Mouse (Mus musculus) spleen, adult 12 weeks (tissue): ENCODE results near the gene Foxn3.
A peak's percentile ranks its signal among the peaks of the same experiment; 100 is the strongest.

Source experiments
- DNase-seq: peaks from one replicate; pipeline ENCODE4 v3.0.0; 2022; ENCODE audit warnings: low spot score

Gene Foxn3

DNA sequence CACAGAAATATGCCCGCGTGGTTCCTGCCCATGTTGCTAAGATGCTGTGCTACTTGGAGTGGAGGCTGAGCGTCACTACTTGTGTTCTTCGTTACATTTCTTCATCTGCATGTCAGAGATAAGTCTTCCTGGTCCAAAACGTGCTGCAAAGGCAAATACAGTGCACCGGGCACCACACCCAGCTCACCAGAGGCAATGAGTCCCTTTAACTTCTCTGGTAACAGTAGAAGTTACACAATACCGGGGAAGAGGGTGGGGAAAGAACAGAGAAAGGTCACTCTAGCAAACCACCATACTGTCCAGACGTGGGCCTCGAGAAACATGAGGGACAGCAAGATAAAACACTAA lies 213.8 kb downstream of the Foxn3 start:
- DNase-seq: peak; percentile 37

DNA sequence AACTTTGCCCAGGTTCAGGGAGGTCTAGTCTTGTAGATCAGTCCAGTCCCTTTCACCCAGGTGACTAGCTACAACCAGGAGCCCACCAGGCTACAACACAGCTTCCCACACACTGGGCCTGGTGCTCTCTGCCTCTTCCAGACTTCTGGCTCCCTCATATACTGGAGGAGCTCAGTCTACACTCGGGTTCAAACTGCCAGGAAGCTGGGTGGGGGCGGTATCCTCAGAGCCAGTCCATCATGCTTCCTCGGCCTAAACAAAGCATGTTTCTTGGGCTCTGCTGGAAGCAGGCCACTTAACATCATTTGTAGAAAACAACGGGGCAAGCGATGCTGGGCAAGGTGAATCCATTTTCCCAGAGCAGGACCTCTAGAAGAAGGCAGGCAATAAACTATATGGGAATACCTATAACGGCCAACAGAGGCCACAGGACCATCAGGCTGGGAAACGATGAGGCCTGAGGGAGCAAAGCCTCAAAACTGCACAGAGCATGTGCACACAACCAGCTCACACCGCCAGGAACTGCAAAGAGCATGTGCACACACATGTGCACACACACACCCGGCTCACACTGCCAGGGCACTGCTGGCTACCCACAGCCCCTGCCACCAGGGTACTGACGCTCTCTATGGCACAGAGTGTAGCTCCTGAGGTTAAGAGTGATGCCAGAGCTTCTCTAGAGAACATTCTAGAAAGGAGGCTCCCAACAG lies 214.3 kb downstream of the Foxn3 start:
- no peak for DNase-seq

DNA sequence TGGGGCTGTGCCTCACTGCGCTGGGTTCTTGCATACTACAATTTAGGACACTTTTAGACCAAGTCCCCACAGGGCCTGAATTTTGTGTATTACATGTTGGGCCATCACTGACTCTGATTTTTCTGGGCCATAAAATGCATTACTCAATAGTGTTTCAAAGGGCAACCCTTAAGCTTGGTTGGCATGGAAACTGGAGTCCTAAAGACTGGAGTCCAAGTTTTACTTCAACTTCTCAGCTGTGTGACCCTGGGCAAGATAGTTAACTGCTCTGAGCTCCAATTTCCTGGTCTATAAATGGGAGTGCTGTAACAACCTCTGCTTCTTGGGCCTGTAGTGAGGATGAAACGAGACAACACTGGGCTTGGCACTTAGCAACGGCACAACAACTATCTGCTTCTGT lies 215.9 kb downstream of the Foxn3 start:
- DNase-seq: no peak

DNA sequence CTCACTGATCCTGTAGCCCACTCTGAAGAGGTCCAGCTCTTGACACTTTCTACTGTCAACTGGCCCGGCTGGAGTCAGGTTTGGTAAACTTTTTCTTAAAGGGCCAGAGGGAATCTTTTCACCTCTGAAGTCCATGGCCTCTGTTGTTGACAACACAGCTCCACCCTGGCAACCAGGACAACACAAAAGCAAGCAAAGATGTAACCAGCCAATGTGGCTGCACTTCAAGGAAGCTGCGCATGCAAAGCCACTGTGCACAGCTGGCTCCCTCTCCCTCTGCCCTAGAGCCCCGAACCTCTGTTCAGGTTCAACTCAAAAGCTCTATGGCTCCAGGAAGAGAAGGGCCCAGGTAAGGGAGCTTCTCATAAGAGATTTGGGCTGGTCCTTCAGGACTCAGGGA lies 216.4 kb downstream of the Foxn3 start:
- no peak for DNase-seq

DNA sequence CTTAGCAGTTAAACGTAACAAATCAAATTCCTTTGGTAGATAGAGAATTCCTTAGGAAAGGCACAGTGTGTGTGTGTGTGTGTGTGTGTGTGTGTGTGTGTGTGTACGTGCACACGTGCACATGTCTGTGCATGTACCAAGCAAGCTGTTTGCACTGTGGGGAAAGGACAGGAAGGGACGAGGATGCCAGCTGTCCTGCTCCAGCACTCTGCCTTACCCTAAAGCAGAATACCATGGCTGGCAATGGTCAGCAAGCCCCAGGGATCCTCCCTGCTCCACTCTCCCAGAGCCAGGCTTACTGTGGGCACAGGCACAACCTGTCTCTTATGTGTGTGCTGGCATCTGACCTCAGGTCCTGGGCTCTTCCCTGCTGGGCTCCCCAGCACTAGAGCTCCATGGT lies 218.1 kb downstream of the Foxn3 start:
- no peak for DNase-seq

DNA sequence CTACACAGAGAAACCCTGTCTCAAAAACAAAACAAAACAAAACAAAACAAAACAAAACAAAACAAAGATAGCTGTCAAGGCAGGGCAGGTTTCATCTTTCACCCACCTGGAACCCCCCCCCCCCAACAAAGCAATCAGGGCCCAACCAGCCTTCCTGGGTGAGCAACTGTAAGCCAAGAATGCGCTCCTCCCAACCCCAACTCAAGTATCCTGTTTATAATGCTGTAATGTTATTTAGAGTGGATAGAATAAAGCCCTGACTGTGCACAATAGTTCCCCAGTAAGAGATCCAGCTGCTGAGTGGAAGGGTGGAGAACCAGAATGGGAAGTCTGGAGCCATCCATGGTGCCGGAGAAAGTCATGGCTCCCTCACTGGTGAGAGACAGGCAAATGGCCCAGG lies 220.0 kb downstream of the Foxn3 start:
- DNase-seq: no peak

DNA sequence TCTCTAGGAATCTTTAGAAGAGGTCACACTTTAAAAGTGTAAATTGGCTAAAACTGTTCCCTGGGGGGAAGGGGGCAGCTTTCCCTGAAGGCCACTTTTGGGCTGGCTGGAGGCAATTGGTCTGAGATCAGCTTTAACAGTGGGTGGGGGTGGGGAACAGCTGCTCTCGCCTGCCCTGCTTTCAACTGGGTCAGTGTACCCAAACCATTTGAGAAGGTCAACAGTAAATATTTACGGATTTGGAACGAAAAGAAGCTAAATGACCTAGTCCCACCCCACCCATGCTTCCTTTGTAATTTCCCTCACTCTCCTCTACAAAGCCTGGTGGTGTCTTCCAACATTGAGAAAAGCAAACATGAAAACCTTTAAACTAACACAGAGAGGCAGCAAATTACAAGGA lies 221.2 kb downstream of the Foxn3 start:
- DNase-seq: no peak

DNA sequence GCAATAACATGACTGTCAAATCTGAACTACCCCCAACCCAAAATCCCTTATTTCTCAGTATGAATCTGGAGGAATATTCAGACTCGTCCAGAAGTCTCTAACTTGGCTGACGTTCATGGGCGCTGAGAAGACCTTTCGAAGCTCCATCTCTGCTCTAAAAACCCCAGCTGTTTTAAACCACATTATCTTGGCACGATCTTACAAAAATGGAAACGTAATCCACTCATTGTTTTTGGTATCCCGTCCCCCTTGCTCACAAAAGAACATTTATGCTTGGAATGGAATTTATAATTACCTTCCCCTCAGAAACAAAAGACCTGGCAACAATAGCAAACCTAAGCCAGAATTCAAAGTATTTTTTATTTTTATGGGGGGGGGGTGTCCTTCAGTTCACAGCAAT lies 221.6 kb downstream of the Foxn3 start:
- no peak for DNase-seq

DNA sequence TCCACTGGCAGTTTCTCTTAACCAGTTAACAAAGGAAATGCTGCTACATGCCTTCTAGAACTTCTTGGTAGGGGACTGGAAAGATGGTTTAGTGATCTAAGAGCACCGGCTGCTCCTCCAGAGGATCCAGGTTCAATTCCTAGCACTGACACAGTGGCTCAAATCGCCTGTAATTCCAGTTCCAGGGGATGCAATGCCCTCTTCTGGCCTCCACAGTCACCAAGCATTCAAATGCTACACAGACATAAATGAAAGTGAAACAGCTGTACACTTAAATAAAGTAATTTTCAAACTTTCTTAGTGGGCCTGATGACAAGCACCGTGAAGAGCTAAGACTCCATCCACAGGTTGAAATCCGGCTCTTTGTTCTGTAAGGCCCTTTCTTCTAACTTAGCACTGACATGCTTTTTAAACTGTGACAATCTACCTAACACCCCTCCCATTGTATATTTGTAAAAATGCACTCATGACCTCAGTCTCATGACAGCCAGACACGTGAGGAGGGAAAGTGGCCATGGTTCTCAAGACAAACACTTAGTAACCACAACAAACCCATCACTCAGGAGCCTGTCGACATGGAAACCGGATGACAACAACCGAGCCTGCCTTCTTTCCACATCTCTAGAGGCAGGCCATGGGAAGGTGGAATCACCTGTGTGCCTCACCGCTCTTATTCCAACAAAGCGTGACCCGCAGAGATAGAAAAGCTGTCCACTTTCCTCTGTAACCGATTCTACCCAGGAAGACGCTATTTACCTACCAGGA lies 222.8 kb downstream of the Foxn3 start:
- no peak for DNase-seq

DNA sequence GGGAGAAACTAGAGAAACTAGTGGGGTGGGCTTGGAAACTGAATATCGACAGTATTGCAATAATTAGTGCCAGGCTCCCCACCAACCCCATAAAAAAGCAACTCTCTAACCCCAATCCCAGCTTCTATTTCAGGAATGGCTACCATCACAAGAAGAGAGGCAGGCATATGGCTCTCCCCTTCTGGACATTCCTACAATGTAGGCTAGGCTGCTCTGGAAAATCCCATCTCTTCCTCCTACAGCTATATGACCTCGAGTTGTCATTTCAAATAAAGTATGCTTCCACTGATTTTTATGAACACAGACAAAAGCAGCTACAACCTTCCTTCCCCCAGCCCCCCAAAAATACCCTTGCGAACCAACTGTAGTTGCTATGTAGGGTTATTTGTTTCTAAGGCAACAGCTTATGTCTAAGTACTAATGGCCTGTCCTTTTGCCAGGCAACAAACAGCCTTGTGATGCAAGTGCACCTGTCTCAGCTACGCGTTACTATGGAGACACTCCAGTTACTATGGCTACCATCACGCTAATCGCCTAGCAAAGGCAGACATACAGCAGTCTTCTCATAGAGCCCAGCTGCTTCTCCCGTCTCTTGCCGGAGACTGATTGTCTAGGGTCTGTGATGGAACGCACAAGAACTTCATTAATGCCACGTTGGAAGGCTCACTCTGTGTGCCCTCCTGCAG lies 223.6 kb downstream of the Foxn3 start:
- DNase-seq: no peak

DNA sequence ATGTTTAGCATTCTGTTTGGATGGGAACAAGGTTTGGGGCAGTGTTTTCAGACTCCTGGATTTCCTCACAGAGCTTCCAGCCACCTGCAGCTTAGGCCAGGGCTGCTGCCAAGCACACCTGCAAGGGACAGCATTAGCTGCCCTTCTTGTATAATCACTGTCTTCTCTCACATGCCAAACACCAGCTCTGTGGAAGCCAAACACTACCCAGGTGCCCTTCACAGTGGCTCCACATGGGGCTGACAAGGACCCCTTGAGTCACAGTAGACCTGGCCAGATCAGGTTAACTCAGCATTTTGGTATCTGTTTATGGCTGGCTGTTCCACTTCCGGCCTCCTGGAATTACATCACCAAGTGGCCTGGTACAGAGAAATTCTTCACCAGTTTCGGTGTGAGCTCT lies 224.6 kb downstream of the Foxn3 start:
- no peak for DNase-seq

DNA sequence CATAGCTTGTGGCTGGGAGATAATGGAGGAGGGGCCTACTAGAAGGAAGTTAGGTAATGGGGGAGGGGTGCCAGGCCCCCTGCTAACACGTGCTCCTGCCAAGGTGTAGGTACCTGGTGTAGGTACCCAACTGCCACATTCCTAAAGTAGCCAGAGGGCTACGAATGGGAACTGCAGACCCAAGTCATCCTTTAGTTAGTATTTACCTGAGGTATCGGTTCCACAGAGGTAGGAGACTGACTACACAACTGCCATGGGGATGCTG lies 226.3 kb downstream of the Foxn3 start:
- no peak for DNase-seq

DNA sequence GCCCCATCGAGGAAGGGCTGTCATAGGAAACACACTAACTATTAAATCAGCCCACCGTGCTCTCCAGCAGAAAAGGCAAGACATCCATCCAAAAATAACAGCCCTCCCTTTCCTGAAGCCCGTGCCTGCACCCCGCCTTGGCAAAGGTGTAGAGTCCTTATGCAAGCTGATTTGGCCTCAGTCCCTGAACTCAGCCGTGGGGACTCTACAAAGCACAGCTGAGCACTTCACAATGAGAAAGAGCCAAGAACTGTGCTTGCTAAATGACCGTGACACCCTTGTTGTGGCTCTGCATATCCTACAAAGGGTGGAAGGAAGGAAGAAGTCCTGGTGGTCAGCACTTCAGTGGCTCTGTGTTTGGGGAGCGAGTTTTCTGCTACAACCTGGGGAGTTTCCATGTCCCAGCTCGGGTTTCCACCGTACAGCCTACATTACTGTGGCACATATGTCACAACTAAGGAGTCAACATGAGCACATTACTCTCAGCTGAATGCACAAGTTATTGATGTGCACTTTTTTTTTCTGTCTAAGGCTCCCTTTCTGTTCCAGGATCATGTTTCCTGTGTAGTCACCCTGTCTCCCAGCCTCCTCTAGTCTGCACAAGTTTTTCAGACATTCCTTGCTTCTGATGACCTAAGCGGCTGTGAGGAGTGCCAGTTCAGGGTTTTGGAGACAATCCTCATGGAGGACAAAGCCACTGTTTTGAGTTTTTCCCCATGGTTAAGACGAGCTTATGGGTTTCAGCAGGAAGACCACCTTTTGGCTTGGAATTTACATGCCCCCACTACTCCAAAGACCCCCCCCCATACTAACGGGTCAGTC lies 226.8 kb downstream of the Foxn3 start:
- DNase-seq: no peak

DNA sequence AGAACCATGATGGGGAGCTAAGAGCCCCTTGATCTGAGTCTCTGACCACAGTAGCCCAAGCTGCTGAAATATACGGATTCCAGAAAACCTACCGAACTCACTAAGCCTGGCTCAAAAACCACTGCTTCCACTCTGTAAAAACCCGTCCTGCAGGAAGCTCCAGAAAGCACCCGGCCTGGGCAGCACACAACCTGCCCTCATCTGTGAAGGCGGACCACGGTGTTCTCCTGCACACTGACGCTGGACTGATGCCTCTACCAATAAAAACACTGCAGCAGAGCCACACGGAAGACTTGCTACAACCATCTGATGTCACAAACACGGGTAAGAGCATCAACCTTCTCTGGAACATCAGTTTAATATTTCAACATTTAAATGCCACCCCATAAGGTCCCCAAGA lies 227.8 kb downstream of the Foxn3 start:
- DNase-seq: no peak

DNA sequence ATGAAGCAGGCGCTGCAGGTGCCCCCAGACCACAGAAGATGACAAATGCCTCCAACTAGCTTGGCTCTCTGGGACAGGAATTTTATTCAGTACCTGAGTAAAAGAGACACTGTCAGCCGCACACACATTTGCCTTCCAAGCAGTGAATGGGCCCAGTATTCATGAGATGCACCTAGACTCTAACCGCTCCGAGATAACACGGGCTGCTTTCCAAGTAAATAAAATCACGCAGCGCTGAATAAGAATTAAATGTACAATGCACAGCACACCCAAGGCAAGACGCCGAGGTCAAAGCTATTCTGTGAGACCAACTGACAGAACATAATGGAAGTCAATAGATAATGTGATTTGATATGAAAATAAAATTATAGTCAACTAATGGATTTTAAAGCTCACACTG lies 229.4 kb downstream of the Foxn3 start:
- no peak for DNase-seq

DNA sequence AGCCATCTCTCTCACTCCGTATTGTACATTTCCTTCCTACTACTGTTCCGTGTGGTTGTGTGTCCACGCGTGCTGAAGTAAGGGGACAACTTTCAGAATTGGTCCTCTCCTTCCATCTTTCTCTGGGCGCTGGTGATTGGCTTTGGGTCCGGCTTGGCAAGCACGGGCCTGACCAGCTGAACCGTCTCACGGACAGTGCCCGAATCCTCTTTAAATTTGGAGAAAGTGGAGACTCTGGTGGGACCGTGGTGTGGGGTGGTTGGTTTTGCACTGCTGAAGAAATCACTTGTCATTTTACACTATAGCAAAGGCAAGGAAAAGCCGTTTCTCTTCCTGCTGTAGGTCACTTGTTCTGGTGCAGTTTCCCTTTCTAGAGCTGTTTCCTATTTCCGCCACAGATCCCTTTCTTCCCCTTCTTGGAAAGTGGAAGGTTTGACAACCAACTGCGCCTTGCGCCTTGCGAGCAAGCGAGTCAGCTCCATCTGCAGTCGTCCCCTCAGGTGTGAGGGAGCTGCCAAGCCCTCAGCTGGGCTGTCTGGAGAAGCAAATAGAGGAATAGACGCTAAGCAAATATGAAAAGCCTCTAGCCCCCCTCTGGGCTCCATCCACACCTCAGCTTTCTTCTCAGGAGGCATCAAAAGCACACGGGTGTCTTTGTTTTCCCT lies 229.9 kb downstream of the Foxn3 start:
- DNase-seq: no peak

DNA sequence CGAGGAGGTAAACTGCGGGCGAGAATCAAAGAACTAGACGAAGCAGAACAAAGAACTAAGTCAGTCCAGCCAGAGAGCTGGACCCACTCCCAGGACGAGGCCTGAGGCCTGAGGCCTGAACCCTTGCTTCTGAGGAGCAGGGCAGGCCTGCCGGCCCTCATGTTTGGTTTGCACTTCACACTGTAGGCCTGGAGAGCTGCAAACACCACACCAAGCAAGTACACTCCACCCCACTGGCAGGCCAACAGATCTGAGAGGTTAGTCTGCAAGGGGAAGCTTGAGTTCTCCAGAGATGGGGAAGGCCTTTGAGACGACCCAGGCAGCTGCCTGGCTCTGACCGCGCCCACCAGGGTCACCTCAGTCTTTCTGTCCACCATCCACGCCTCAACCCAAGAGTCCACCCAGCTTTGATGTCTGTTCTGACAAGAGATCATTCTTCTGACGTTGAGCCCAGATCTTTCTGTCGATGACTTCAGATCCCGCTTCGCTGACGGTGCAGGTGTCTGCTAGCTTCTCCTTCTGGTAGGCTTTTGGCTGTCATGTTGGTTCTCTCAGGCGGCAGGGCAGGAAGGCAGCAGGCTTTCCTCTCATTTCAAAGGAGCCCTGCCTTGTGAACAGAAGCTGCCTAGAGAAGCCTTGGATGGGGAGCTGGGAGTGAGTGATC lies 231.1 kb downstream of the Foxn3 start:
- no peak for DNase-seq

DNA sequence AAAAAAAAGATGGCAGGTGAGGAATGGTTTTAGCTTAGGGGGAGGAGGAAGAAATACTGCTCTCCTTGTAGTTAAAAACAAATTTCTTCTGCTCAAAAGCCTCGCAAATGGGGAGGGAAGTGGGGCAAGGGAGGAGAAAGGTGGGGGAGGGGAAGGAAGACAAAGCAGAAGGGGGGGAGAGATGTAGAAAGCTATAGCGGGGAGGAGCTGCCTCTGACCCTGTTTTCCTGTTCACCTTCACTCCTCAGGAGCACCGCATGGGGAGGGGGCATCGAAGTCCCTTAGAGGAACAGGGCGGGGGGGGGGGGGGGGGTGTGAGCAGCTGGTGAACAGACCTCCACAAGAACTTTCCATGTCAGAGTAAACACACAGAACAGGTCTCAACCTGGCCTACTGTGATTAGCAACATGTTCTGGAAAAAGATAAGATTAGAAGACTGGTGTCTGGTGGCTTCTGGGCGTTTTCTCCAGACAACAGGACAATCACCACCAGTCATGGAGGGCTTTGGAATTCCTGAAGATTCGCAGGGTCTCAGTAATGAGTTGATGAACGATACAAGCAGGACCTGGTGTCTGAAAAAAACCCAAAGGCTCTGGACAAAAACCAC lies 231.9 kb downstream of the Foxn3 start:
- DNase-seq: peak; percentile 7

DNA sequence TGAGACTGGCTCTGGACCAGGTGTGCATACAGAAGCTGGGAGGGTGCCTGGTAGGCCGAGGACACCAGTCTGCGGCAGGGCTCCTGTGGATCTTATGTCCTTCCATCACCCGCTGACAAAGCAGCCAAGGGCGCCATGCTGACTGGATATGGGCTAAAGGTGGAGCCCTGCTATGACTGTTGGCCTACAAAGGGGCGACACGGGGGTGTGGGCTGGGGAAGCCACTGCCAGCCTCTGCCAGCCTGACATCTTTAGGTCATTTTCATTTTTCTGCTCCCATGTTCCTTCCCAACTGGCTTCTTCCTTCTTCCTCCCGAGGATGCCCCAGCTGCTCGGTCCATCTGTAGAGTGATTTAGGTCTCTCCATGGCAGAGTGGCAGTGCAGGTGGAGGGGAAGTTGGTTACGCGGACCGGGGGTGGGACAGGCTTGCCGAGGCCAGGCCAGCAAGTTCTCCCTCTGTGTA lies 232.5 kb downstream of the Foxn3 start:
- DNase-seq: no peak

DNA sequence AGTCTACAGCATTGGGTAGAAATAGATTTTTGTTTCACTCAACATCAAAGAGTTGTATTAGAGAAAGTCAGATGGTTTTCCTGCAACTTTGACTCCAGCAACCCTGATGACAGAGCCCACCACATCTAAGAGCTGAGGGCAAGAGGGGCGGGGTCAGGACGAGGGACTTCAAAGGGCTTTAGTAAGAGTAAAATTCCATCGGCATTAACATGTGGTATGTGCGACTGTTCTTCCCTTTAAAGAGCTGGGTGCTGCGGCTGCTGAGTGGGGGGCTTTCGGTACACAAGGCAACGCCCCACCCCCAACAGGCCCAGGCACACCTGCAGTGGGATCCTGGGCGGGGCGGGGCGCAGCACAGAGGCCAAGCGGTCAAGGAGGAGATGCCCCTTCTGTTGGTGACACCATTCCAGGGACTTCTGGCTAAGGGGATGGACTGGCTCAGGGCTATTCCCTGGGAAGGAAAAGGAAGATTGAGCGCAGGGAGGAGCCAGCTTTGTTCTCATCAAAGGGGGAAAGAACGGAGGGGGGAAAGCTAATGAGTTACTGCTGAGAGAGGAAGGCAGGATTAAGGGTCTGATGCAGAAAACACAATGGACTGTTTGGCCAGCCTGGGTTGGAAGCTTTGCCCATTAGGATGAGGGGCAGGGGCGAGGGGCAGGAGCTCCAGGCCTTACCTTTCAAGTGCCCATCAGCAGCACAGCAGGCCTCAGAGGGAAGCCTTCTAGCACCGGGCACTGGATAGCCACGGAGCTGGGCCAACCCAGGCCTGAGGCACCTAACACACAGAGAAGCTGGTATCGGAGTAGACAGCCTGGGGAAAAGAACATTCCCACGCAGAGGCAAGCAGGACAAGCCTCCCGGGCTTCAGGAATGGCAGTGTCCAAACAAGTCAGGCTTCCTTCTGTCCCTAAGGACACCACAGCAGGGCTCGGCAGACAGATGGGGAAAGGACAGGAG lies 233.8 kb downstream of the Foxn3 start:
- DNase-seq: no peak
